Mouse (Mus musculus) liver, postnatal 0 days (tissue): Measurements from ENCODE around the gene Myl3. TPM values are rescaled to one million over a fixed set of nuclear protein-coding genes. Genes with fewer than 3 reads are reported as not detected.

ENCODE experiments used
- ATAC-seq: fragments of 200-750 bp; cut with Nextera tagmentation; 2 replicates; pipeline ENCODE4 v1.8.0; 2017; ENCODE audit warnings: mild to moderate bottlenecking, moderate library complexity
- DNase-seq: peaks from one replicate; pipeline ENCODE4 v3.0.0-alpha.2; 2016
- H3K27ac ChIP-seq: fragments of 300-500 bp; sonication (generic); 2 replicates; pipeline ENCODE4 v1.5.1; 2014; ENCODE audit warnings: antibody characterized with exemption, moderate library complexity, mild to moderate bottlenecking, low read depth
- H3K27me3 ChIP-seq: fragments of 300-500 bp; sonication (generic); 2 replicates; pipeline ENCODE4 v1.6.1; 2014; ENCODE audit warnings: low read length, control low read depth, mixed read lengths; ENCODE audit not compliant: insufficient read depth
- H3K36me3 ChIP-seq: fragments of 300-500 bp; sonication (generic); replicated peaks from 2 replicates; pipeline ENCODE4 v1.6.1; 2014; ENCODE audit warnings: mild to moderate bottlenecking, control low read depth, low read length, moderate library complexity, mixed read lengths; ENCODE audit not compliant: insufficient read depth
- H3K4me1 ChIP-seq: fragments of 300-500 bp; sonication (generic); 2 replicates; pipeline ENCODE4 v1.6.1; 2014; ENCODE audit warnings: antibody characterized with exemption, mild to moderate bottlenecking, control low read depth; ENCODE audit not compliant: insufficient read depth
- H3K4me2 ChIP-seq: fragments of 300-500 bp; sonication (generic); 2 replicates; pipeline ENCODE4 v1.6.1; 2014; ENCODE audit warnings: low read depth, mild to moderate bottlenecking, low read length, moderate library complexity, mixed read lengths
- H3K4me3 ChIP-seq: fragments of 300-500 bp; sonication (generic); 2 replicates; pipeline ENCODE4 v1.5.1; 2014; ENCODE audit warnings: low read depth, low read length
- H3K9ac ChIP-seq: fragments of 300-500 bp; sonication (generic); replicated peaks from 2 replicates; pipeline ENCODE4 v1.6.1; 2014; ENCODE audit warnings: mild to moderate bottlenecking, moderate library complexity
- H3K9me3 ChIP-seq: fragments of 300-500 bp; sonication (generic); 2 replicates; pipeline ENCODE4 v1.6.1; 2016; ENCODE audit warnings: mild to moderate bottlenecking, control low read depth, low read length, mixed read lengths
- CTCF ChIP-seq: sonication (generic); IDR thresholded peaks from 2 replicates; pipeline ENCODE4 v1.5.1; 2016; ENCODE audit warnings: antibody characterized with exemption, low read depth
- EP300 ChIP-seq: IDR thresholded peaks from 2 replicates; pipeline ENCODE4 v1.6.1; 2016; ENCODE audit warnings: antibody characterized with exemption, low read depth, mild to moderate bottlenecking
- WGBS: fragments of 180-500 bp; shearing (Covaris S2); extraction: QIAGEN DNeasy Blood & Tissue Kit; methylation state at CpG from one replicate; pipeline ENCODE4 v1.1.7; 2014; ENCODE audit not compliant: insufficient replicate concordance; 5-methylcytosine and 5-hydroxymethylcytosine counted together
- polyA plus RNA-seq: library from polyadenylated mRNA; unstranded; fragments of >200 nt; fragmentation: Nextera tagmentation; extraction: Ambion mirVana; gene quantifications from 2 replicates; pipeline ENCODE4 v1.2.1, GENCODE M21; 2015

The Myl3 gene
- polyA plus RNA-seq, 1 experiment from 2014 or later = 0.52 TPM

DNA sequence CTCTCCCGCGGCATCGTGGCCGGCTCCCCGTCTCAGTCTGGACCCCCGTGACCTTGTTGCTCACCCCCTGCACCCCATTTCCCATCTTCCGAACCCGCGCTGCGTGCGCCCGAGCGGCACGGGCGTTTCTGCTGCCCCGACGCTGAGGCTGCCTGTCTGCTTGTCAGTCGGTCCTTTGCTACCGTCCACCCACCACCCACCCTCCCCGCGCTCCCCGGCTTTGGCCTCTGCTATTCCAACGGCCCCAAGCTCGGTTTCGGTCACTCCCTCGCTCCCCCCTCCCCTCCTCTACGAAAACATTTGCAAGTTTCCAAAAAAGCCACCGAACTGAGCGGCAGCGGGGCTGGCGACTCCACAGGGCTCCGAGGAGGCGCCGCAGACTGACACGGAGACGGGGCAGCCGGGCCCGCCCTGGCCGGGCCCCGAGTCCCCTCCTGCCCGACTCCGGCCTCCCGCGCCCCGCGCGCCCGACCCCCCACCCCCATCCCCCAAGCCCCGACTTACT is 1.3 kb downstream of the Myl3 start:
- no peak for ATAC-seq
- no peak for TF ChIP-seq EP300
- no peak for TF ChIP-seq CTCF
- 2% methylated on average over 49 of the region's 49 CpGs for WGBS
- peak; percentile 32 for DNase-seq
- peak overlapping the region; percentile 51 for H3K4me3 ChIP-seq
- H3K4me2 ChIP-seq = peak overlapping the region; percentile 79
- peak overlapping the region; percentile 48; the same call in 1 of the 2 replicates for H3K9ac ChIP-seq
- peaks cover 59% of the 10 kb centered on the region for H3K27me3 ChIP-seq
- no peaks in the 10 kb centered on the region; the same call in 1 of the 2 replicates for H3K4me1 ChIP-seq
- H3K27ac ChIP-seq = peak overlapping the region; percentile 39; the same call in 1 of the 2 replicates
- H3K36me3 ChIP-seq = no peaks in the 10 kb centered on the region
- H3K9me3 ChIP-seq = no peaks in the 10 kb centered on the region

DNA sequence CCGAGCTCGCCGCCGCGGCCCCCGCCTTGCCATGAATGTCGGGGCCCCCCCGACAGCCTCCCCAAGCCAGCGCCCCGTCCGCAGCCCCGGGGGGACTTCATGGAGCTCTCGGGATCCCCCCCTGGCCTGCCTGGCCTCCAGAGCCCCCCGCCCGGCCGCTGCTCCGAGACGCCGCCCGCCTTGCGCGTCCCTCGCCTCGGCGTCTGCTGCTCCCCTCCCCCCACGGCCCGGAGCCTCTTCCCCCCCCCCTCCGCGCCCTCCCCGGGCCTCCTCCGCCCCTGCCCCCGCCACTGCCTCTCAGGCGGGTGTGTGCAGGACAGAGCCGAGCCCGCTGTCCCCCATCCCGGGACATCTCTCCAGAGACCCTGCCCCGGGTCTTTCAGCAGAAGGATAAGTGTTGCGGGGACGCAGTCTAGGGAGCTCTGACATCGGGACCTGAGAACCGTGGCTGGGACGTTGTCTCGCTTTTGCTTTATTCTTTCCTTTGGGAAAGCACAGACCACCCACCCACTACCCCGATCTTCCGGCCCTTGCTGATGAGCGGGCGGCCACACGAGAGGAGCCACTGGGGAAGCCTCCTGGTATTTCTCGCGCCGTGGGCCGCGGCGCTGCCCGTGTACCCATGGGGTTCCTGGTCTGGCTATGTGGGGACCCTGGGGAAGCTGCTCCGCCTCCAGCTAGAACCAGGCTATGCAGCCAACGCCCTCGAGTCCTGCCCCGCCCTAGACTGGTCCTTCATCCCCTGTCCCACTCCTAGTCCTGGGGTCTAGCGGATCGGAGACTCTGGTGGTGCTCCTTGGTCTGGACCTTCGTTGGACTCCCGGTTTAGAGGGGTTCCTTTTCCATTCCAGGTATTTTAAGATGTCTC is 2.0 kb downstream of the Myl3 start:
- TF ChIP-seq EP300 (no peak), CTCF (no peak)
- H3K4me1 ChIP-seq = no peaks in the 10 kb centered on the region; the same call in 1 of the 2 replicates
- H3K9me3 ChIP-seq = no peaks in the 10 kb centered on the region
- DNase-seq = peak; percentile 39
- H3K4me2 ChIP-seq = peak overlapping the region; percentile 79
- 10% methylated on average over 44 of the region's 63 CpGs for WGBS
- H3K27me3 ChIP-seq = peaks cover 59% of the 10 kb centered on the region
- ATAC-seq = no peak
- no peaks in the 10 kb centered on the region for H3K36me3 ChIP-seq
- H3K27ac ChIP-seq = peak overlapping the region; percentile 39; the same call in 1 of the 2 replicates
- peak overlapping the region; percentile 48; the same call in 1 of the 2 replicates for H3K9ac ChIP-seq
- H3K4me3 ChIP-seq = peak overlapping the region; percentile 51

DNA sequence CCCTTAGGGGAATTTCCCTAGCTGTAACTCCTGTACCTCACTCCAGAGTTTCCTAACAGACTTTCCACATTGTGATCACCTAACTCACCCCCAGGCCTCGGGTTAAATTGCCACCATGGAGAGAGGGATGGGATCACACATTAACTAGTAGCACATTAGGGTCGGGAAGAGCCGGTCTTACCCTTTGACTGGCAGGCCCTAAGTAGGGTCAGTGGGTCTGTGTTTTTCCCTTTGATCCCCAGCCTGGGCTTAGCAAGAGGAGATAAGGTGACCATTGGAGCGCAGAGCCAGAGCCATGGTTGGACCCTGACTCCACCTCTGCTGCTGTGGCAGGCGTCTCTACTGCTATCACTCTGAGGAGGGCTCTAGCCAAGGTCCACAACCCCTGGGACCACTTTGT is 4.1 kb downstream of the Myl3 start:
- 33% methylated on average over 5 of the region's 5 CpGs for WGBS
- no peak overlapping the region for H3K4me2 ChIP-seq
- H3K9me3 ChIP-seq = no peaks in the 10 kb centered on the region
- H3K27ac ChIP-seq = no peak overlapping the region
- H3K27me3 ChIP-seq = peaks cover 50% of the 10 kb centered on the region
- no peaks in the 10 kb centered on the region for H3K36me3 ChIP-seq
- DNase-seq = no peak
- H3K4me3 ChIP-seq = no peak overlapping the region
- no peaks in the 10 kb centered on the region; the same call in 1 of the 2 replicates for H3K4me1 ChIP-seq
- ATAC-seq = no peak
- TF ChIP-seq EP300 (no peak), CTCF (no peak)
- H3K9ac ChIP-seq = no peak overlapping the region

DNA sequence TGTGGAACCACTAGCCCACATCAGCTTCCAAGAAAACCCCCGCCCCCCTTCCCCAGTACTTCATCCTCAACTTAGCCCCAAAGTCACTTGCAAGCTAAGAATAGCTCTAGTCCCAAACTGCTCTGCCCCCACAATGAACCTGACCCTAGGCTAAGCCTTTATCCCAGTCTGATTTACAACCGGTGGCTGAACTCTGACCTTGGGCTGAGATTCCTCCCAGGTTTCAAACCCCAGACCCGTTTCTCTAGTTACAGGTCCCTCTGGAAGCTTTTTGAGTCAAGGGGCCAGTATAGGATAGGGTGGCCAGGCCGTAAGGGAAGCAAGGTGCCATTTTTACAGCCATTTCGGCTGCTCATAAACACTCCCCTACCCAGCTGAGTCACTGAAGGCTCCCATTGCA is 4.6 kb downstream of the Myl3 start:
- H3K27me3 ChIP-seq = peaks cover 45% of the 10 kb centered on the region
- no peaks in the 10 kb centered on the region for H3K9me3 ChIP-seq

DNA sequence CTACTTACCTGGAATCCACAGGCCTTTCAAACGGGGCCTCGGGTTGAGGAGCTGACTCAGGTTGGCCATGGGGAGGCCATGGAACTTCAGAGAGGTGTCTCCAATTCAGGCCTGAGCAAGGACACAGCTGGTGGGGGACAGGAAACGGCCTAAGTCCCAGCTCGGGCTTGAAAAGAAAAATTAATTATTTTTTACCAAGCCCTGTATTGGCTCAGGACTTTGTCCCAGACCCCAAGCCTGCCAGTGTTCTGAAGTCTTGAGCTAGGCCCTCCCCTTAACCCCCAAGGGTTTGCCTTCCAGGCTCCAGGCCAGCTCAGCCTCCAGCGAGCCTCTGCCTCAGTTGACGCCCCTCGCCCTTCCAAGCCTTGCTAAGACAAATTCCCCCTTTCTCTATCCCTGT is 5.3 kb downstream of the Myl3 start, which contains the start of gene Pth1r:
TSS of gene Pth1r (minus strand) at position 185 of the 400 bp plus-strand sequence.
- no peak within 1 kb of the TSS for H3K4me3 ChIP-seq
- peaks cover 38% of the 10 kb centered on the region for H3K27me3 ChIP-seq
- H3K4me1 ChIP-seq = no peaks in the 10 kb centered on the region; the same call in 1 of the 2 replicates
- no peaks in the 10 kb centered on the region for H3K36me3 ChIP-seq
- DNase-seq = no peak
- no peak within 1 kb of the TSS for H3K4me2 ChIP-seq
- WGBS = 62% methylated on average over 7 of the region's 7 CpGs
- H3K27ac ChIP-seq = no peak within 1 kb of the TSS
- ATAC-seq = no peak
- H3K9ac ChIP-seq = no peak within 1 kb of the TSS
- H3K9me3 ChIP-seq = no peaks in the 10 kb centered on the region
- TF ChIP-seq EP300 (no peak), CTCF (no peak)

More for the DNA sequence above, 4.6 kb downstream of the Myl3 start:
- TF ChIP-seq EP300 = no peak
- no peak for TF ChIP-seq CTCF
- Histone ChIP-seq H3K4me2 (no peak overlapping the region), H3K4me3 (no peak overlapping the region), H3K27ac (no peak overlapping the region), H3K36me3 (no peaks in the 10 kb centered on the region), H3K9ac (no peak overlapping the region), H3K4me1 (no peaks in the 10 kb centered on the region; the same call in 1 of the 2 replicates)
- DNase-seq (no peak), ATAC-seq (no peak)
- 46% methylated on average over 5 of the region's 5 CpGs for WGBS

DNA sequence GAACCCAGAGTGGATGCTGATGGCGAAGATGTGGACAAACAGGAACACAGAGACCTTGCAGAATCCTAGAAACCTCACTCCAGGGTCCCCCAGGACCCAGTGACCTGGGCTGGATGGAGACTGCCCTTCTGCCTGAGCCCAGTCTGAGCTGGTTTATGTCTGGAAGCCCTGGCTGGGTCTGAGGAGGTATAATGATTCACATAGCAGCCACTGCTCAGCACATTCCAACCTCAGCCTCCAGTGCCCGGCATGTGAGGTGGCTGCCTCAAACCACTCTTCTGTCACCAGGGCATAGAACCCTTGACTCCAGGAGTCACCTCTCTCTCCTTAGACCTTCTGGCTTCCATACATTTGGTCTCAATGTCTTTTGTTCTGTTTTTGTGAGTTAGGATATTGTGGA is 6.8 kb downstream of the Myl3 start:
- peaks cover 23% of the 10 kb centered on the region for H3K27me3 ChIP-seq
- no peak overlapping the region for H3K27ac ChIP-seq
- H3K9ac ChIP-seq = no peak overlapping the region
- H3K36me3 ChIP-seq = no peaks in the 10 kb centered on the region
- H3K4me1 ChIP-seq = no peaks in the 10 kb centered on the region; the same call in 1 of the 2 replicates
- 73% methylated on average over 2 of the region's 2 CpGs for WGBS
- H3K4me2 ChIP-seq = no peak overlapping the region
- no peaks in the 10 kb centered on the region for H3K9me3 ChIP-seq
- TF ChIP-seq CTCF = no peak
- no peak for TF ChIP-seq EP300
- no peak for ATAC-seq
- no peak for DNase-seq
- H3K4me3 ChIP-seq = no peak overlapping the region
